In the genomic region with DNA sequence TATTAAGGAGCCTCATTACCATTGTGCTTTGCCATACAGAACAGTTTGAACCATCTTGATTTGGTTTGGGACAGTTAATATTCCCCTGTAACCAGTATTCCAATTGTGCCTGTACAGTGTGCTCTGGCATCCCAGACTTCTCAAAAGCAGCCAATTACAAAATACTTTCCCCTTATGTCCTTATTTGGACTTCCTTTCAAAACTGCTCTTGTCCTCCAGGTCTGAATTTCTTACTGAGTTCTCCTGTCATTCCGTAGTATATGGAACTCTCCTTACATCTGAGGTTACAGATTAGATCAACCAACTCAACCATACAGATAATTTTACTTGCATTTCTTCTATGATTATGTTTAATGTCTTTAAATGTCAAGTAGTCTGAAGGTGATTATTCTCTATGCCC, we compare ENCODE assay signal across 27 mouse cellular contexts. TPM values are rescaled to one million over a fixed set of nuclear protein-coding genes. Genes with fewer than 3 reads are reported as not detected.
A peak's percentile ranks its signal among the peaks of the same experiment; 100 is the strongest.
DNase-seq lines count a peak whose midpoint lies in the region; ATAC-seq and TF ChIP-seq lines count a peak whose summit lies in the region.
"Had no signal": no experiment of that assay in that cellular context is flagged by ENCODE, and none has a peak within 500 bp of the region (broad histone marks: within the 10 kb centered on the region; RNA-seq: fewer than 3 reads in every experiment).

No protein-coding gene starts in this region.

- no peak for TF ChIP-seq CTCF in MEL (IDR thresholded peaks at IDR 0.05 in 2 of 3, conservative IDR thresholded peaks at IDR 0.05 in 1 of 3; ENCODE audit: control insufficient read depth in 1 of 3, insufficient read depth in 1 of 3, low read depth in 2 of 3, low read length in 3 of 3, poor library complexity in 1 of 3, severe bottlenecking in 1 of 3)
- TF ChIP-seq CTCF in embryonic fibroblast, embryonic 13.5 days (IDR thresholded peaks at IDR 0.05; ENCODE audit: borderline replicate concordance, insufficient read depth, low read length), result no peak
- TF ChIP-seq CTCF in midbrain, postnatal 0 days (IDR thresholded peaks at IDR 0.05), result no peak

- H3K9ac ChIP-seq in MEL (ENCODE audit: control insufficient read depth, low read depth, low read length, poor library complexity, severe bottlenecking), result no peak overlapping the region
- no peak overlapping the region for H3K9ac ChIP-seq in midbrain, postnatal 0 days (replicated peaks; ENCODE audit: low read length, poor library complexity, severe bottlenecking)
- H3K9ac ChIP-seq: embryonic facial prominence, embryonic 12.5 days; embryonic facial prominence, embryonic 15.5 days; forebrain, embryonic 12.5 days; hindbrain, embryonic 12.5 days; hindbrain, embryonic 15.5 days had no signal

- no peak overlapping the region for H3K27ac ChIP-seq in MEL (ENCODE audit: control insufficient read depth, low read depth, low read length)
- H3K27ac ChIP-seq in embryonic fibroblast, embryonic 13.5 days (ENCODE audit: insufficient read depth, low read length), result peak overlapping the region; percentile 80; the same call in 1 of the 2 replicates
- H3K27ac ChIP-seq in midbrain, postnatal 0 days (ENCODE audit: low read depth, low read length), result no peak overlapping the region
- H3K27ac ChIP-seq: embryonic facial prominence, embryonic 12.5 days; embryonic facial prominence, embryonic 15.5 days; forebrain, embryonic 12.5 days; heart, adult 2 months; hindbrain, embryonic 12.5 days; hindbrain, embryonic 15.5 days had no signal

- ATAC-seq in frontal cortex, adult (ENCODE audit: low TSS enrichment), result peak; percentile 42
- no peak for ATAC-seq in midbrain, postnatal 0 days (ENCODE audit: low FRiP score)
- ATAC-seq: forebrain, embryonic 16.5 days; intestine, postnatal 0 days; Patski had no signal

- 63% methylated on average over 1 of the region's 1 CpGs for whole genome bisulfite sequencing in midbrain, postnatal 0 days

- no peak for DNase-seq in frontal cortex, postnatal 10 days (ENCODE audit: low spot score in 2 of 2)
- peak; percentile 15 for DNase-seq in MEL (ENCODE audit: low read depth, low spot score)
- no peak for DNase-seq in midbrain, postnatal 0 days (ENCODE audit: low spot score)
- DNase-seq in gastrocnemius, adult 18-20 months (ENCODE audit: low spot score), result no peak
- DNase-seq in cerebellum, postnatal 10 days, result no peak
- DNase-seq: adrenal gland, postnatal 10 days; adrenal gland, postnatal 36 days; cerebellum, adult 18-20 months; cerebellum, adult 9-10 months; cerebellum, postnatal 25 days; gastrocnemius, postnatal 10 days; gastrocnemius, postnatal 36 days; heart, adult 2 months had no signal

- H3K79me2 ChIP-seq in MEL (ENCODE audit: control insufficient read depth, insufficient read depth, low read length, poor library complexity), result no peaks in the 10 kb centered on the region

- H3K9me3 ChIP-seq in MEL (replicated peaks; ENCODE audit: insufficient read depth, low read length), result no peaks in the 10 kb centered on the region
- H3K9me3 ChIP-seq in midbrain, postnatal 0 days (ENCODE audit: low read length), result no peaks in the 10 kb centered on the region
- H3K9me3 ChIP-seq: embryonic facial prominence, embryonic 12.5 days; embryonic facial prominence, embryonic 15.5 days; forebrain, embryonic 12.5 days; hindbrain, embryonic 12.5 days; hindbrain, embryonic 15.5 days had no signal

- no peak for TF ChIP-seq EP300 in MEL (IDR thresholded peaks at IDR 0.05; ENCODE audit: low read depth in 1 of 2, low read length in 2 of 2)

- no peaks in the 10 kb centered on the region for H3K36me3 ChIP-seq in MEL (ENCODE audit: control insufficient read depth in 1 of 2, insufficient read depth in 2 of 2, low read length in 2 of 2)
- H3K36me3 ChIP-seq in midbrain, postnatal 0 days (ENCODE audit: insufficient read depth, low read length), result no peaks in the 10 kb centered on the region
- H3K36me3 ChIP-seq: embryonic facial prominence, embryonic 12.5 days; embryonic facial prominence, embryonic 15.5 days; forebrain, embryonic 12.5 days; G1E; hindbrain, embryonic 12.5 days; hindbrain, embryonic 15.5 days had no signal

- H3K4me1 ChIP-seq in MEL (ENCODE audit: control insufficient read depth in 1 of 2, insufficient read depth in 2 of 2, low read length in 2 of 2), result no peaks in the 10 kb centered on the region; a peak in 1 of 4 replicates
- H3K4me1 ChIP-seq in embryonic fibroblast, embryonic 13.5 days (ENCODE audit: control insufficient read depth, insufficient read depth, low read length), result no peaks in the 10 kb centered on the region
- H3K4me1 ChIP-seq in midbrain, postnatal 0 days (ENCODE audit: insufficient read depth, low read length), result 0 out of 2 replicates have a peak, but pooled peaks cover 4% of the 10 kb centered on the region

- no peak overlapping the region for H3K4me2 ChIP-seq in midbrain, postnatal 0 days (ENCODE audit: low read depth, low read length, poor library complexity, severe bottlenecking)
- H3K4me2 ChIP-seq: embryonic facial prominence, embryonic 12.5 days; embryonic facial prominence, embryonic 15.5 days; forebrain, embryonic 12.5 days; heart, embryonic 11.5 days; hindbrain, embryonic 12.5 days; hindbrain, embryonic 15.5 days had no signal

- H3K4me3 ChIP-seq in MEL (ENCODE audit: control insufficient read depth in 1 of 2, insufficient read depth in 1 of 2, low read depth in 2 of 2, low read length in 2 of 2), result no peak overlapping the region
- H3K4me3 ChIP-seq in embryonic fibroblast, embryonic 13.5 days (ENCODE audit: insufficient read depth, low read length), result no peak overlapping the region
- H3K4me3 ChIP-seq in midbrain, postnatal 0 days (ENCODE audit: low read depth, low read length), result no peak overlapping the region
- H3K4me3 ChIP-seq: embryonic facial prominence, embryonic 12.5 days; embryonic facial prominence, embryonic 15.5 days; erythroblast, embryonic 14.5 days; forebrain, embryonic 12.5 days; heart, adult 2 months; hindbrain, embryonic 12.5 days; hindbrain, embryonic 15.5 days had no signal

- no peak for TF ChIP-seq POLR2A in MEL (IDR thresholded peaks at IDR 0.05; ENCODE audit: control insufficient read depth in 1 of 2, insufficient read depth in 1 of 2, low read depth in 1 of 2, low read length in 2 of 2, poor library complexity in 1 of 2)
- no peak for TF ChIP-seq POLR2A in embryonic fibroblast, embryonic 13.5 days (IDR thresholded peaks at IDR 0.05; ENCODE audit: low read depth, low read length)

- no peaks in the 10 kb centered on the region for H3K27me3 ChIP-seq in MEL (ENCODE audit: control insufficient read depth in 1 of 2, insufficient read depth in 2 of 2, low read length in 2 of 2)
- no peaks in the 10 kb centered on the region for H3K27me3 ChIP-seq in midbrain, postnatal 0 days (ENCODE audit: insufficient read depth, low read length)
- H3K27me3 ChIP-seq: CH12.LX; embryonic facial prominence, embryonic 12.5 days; embryonic facial prominence, embryonic 15.5 days; hindbrain, embryonic 12.5 days; hindbrain, embryonic 15.5 days; Patski had no signal

- TF ChIP-seq RAD21 in MEL (IDR thresholded peaks at IDR 0.05; ENCODE audit: low read depth, low read length), result no peak

TF ChIP-seq in MEL, 35 proteins besides CTCF, POLR2A, EP300 and RAD21:
- TF ChIP-seq MAZ (IDR thresholded peaks at IDR 0.05; ENCODE audit: low read depth, low read length), result no peak
- TF ChIP-seq E2F4 (IDR thresholded peaks at IDR 0.05; ENCODE audit: borderline replicate concordance, low read depth, low read length), result no peak
- no peak for TF ChIP-seq MXI1 (IDR thresholded peaks at IDR 0.05; ENCODE audit: low read depth, low read length)
- TF ChIP-seq ZKSCAN1 (IDR thresholded peaks at IDR 0.05; ENCODE audit: low read depth, low read length), result no peak
- no peak for TF ChIP-seq CHD2 (IDR thresholded peaks at IDR 0.05; ENCODE audit: low read length)
- TF ChIP-seq ELF1 (IDR thresholded peaks at IDR 0.05; ENCODE audit: low read depth, low read length), result no peak
- no peak for TF ChIP-seq TAL1 (IDR thresholded peaks at IDR 0.05; ENCODE audit: low read length)
- no peak for TF ChIP-seq SIN3A (IDR thresholded peaks at IDR 0.05; ENCODE audit: low read length)
- no peak for TF ChIP-seq MAFK (IDR thresholded peaks at IDR 0.05; ENCODE audit: borderline replicate concordance, low read depth, low read length)
- TF ChIP-seq NRF1 (IDR thresholded peaks at IDR 0.05; ENCODE audit: insufficient read depth, low read depth, low read length, poor library complexity, severe bottlenecking), result no peak
- TF ChIP-seq MAX (IDR thresholded peaks at IDR 0.05; ENCODE audit: low read length), result no peak
- no peak for TF ChIP-seq NELFE (IDR thresholded peaks at IDR 0.05; ENCODE audit: low read depth, low read length)
- no peak for TF ChIP-seq MYB (IDR thresholded peaks at IDR 0.05; ENCODE audit: low read depth, low read length)
- no peak for TF ChIP-seq RCOR1 (IDR thresholded peaks at IDR 0.05; ENCODE audit: low read depth, low read length)
- TF ChIP-seq USF1 (IDR thresholded peaks at IDR 0.05; ENCODE audit: low read depth, low read length), result no peak
- no peak for TF ChIP-seq ZMIZ1 (IDR thresholded peaks at IDR 0.05; ENCODE audit: low read depth, low read length)

RNA-seq across cellular contexts. Expression of a gene that starts 2.1 kb away (rescaled TPM):
- not detected in 2 replicates for total RNA-seq in MEL (2012; rRNA removed)
- not detected for polyA plus RNA-seq in MEL (2012; ENCODE audit: insufficient read depth in 1 of 2, insufficient read length in 2 of 2, low read depth in 1 of 2, low replicate concordance in 2 of 2, missing spikeins in 1 of 2)
- 60.3 and 202 TPM in 2 replicates for polyA plus RNA-seq in embryonic fibroblast, embryonic 13.5 days (2011; ENCODE audit: insufficient read length, low read depth, missing spikeins)
- total RNA-seq in midbrain, postnatal 0 days (2014; rRNA removed), result 0.47 and 0.49 TPM in 2 replicates
- polyA plus RNA-seq in midbrain, postnatal 0 days (2015; fragmentation: Nextera tagmentation; extraction: Ambion mirVana), result 0.05 and 0.20 TPM in 2 replicates
- total RNA-seq in gastrocnemius, adult 18-20 months (2021), result under 1 TPM; 0.24 to 0.27 TPM
- total RNA-seq: G1E had no signal
- polyA plus RNA-seq: erythroblast, embryonic 14.5 days; forebrain, embryonic 16.5 days; G1E had no signal
